Mouse (Mus musculus): ENCODE measurements at regions not wholly inside any gene's neighbourhood (a gene's known extent, or its start where the extent isn't known, plus 50 kb on each side); places are given as distances from the start of the nearest gene placed in this dataset.

DNA sequence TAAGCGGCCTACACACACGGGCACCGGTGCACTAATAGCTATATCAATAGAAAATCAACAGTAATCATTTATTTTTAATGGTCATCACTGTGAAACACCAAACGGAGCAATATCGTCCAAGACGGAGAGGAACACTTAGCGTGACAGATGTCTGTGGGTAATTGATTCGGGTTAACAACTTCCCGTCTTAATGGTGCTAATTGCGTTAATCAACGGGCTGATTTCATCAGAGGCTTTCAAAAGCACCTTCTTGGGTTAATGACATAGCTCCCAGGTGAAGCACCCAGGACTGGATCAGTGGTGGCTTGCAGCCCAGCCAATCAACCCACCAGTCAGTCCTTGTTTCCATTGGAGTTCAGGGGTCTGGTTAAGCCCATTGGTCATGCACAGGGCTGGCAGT, 502.0 kb downstream of the Med13l start:
- no peak overlapping the region for H3K4me2 ChIP-seq (ENCODE audit: low read depth, low read length)
- no peaks in the 10 kb centered on the region for H3K27me3 ChIP-seq (ENCODE audit: insufficient read depth, low read length)
- no peak overlapping the region for H3K9ac ChIP-seq (replicated peaks)
- H3K36me3 ChIP-seq (replicated peaks; ENCODE audit: insufficient read depth, low read length): no peaks in the 10 kb centered on the region
- no peak for TF ChIP-seq EP300 (IDR thresholded peaks at IDR 0.05; ENCODE audit: low read depth)
- TF ChIP-seq CTCF (IDR thresholded peaks at IDR 0.05; ENCODE audit: low read depth): no peak
- no peaks in the 10 kb centered on the region for H3K4me1 ChIP-seq (ENCODE audit: insufficient read depth)
- no peaks in the 10 kb centered on the region for H3K9me3 ChIP-seq (ENCODE audit: low read length)
- H3K27ac ChIP-seq (ENCODE audit: low read depth): no peak overlapping the region
- DNase-seq (no peak), ATAC-seq (no peak)
- no peak overlapping the region for H3K4me3 ChIP-seq (ENCODE audit: low read depth, low read length)
- 85% methylated on average over 11 of the region's 11 CpGs for WGBS (ENCODE audit: insufficient replicate concordance)

DNA sequence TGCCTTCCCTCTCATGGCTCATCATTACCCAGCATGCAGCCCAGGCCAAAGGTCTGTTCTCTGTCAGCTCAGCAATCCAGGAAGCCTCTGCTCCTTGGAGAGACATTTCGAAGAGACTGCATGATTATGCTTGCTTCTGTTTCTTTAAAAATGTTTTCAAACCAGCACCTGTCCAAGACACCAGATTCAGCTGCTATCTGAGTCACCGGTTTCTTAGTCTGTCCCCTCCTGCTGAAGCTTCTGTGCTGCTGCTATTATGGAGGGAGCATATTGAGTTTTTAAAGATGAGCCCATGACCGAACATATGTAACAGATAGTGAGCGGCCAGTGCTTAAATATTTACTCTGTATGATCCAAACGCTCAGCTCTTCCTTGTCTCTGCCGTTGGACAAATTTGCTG, 506.2 kb downstream of the Med13l start:
- Histone ChIP-seq H3K4me1 (ENCODE audit: insufficient read depth) (no peaks in the 10 kb centered on the region), H3K27me3 (ENCODE audit: insufficient read depth, low read length) (no peaks in the 10 kb centered on the region), H3K9me3 (ENCODE audit: low read length) (no peaks in the 10 kb centered on the region), H3K4me2 (ENCODE audit: low read depth, low read length) (no peak overlapping the region), H3K27ac (ENCODE audit: low read depth) (no peak overlapping the region), H3K4me3 (ENCODE audit: low read depth, low read length) (no peak overlapping the region), H3K36me3 (replicated peaks; ENCODE audit: insufficient read depth, low read length) (no peaks in the 10 kb centered on the region), H3K9ac (replicated peaks) (no peak overlapping the region)
- no peak for DNase-seq
- 68% methylated on average over 6 of the region's 6 CpGs for WGBS (ENCODE audit: insufficient replicate concordance)
- no peak for ATAC-seq
- TF ChIP-seq EP300 (IDR thresholded peaks at IDR 0.05; ENCODE audit: low read depth) (no peak), CTCF (IDR thresholded peaks at IDR 0.05; ENCODE audit: low read depth) (no peak)

DNA sequence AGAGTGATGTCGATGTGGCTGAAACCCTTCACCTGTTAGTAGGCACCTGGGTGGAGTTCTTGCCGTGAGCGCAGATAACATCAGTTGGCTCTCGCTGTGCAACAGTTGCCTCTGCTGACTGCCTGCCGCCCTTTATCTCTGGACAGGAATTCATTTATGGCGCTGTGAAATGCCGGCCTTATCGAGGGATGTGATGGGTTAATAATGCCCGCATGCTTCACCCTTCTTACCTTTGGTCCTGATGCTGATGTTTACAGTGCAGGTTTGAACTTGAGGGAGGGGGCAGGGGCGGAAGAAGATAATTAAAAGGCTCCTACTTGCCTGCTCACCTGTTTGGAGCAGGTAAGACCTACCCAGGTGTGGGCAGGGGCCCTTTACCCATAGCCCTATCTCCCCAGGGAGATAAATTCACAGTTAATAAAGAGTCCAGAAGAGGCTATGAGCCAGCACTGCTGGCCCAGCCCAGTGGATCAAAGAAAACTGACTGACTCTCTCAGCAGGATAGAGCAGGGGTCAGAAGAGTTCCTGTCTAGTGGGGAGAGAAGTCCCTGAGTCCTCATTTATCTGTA, 509.4 kb downstream of the Med13l start:
- H3K27ac ChIP-seq (ENCODE audit: low read depth): no peak overlapping the region
- H3K9ac ChIP-seq (replicated peaks): no peak overlapping the region
- DNase-seq (no peak), ATAC-seq (no peak)
- H3K4me3 ChIP-seq (ENCODE audit: low read depth, low read length): no peak overlapping the region
- no peaks in the 10 kb centered on the region for H3K9me3 ChIP-seq (ENCODE audit: low read length)
- no peaks in the 10 kb centered on the region for H3K27me3 ChIP-seq (ENCODE audit: insufficient read depth, low read length)
- H3K36me3 ChIP-seq (replicated peaks; ENCODE audit: insufficient read depth, low read length): no peaks in the 10 kb centered on the region
- no peaks in the 10 kb centered on the region for H3K4me1 ChIP-seq (ENCODE audit: insufficient read depth)
- WGBS (ENCODE audit: insufficient replicate concordance): 59% methylated on average over 10 of the region's 10 CpGs
- no peak overlapping the region for H3K4me2 ChIP-seq (ENCODE audit: low read depth, low read length)
- TF ChIP-seq EP300 (IDR thresholded peaks at IDR 0.05; ENCODE audit: low read depth): no peak
- no peak for TF ChIP-seq CTCF (IDR thresholded peaks at IDR 0.05; ENCODE audit: low read depth)

DNA sequence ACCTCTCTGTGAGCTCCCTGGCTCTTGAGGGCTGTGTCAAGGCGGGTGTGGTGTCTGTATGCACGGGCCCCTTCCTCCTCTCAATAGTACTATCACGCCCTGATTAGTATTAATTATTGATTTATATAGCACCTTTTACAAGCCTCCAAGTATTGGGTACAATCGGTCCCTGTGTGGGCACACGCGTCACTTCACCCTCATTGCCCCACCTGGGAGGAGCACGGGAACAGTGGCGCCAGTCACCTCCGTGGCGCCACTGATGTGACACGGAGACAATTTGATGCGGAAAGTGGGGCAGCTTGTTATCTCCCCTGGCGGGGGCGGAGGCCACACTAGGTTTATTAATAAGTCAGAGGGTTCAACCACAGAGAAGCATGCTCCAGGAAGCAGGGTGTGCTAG, 512.2 kb downstream of the Med13l start:
- 86% methylated on average over 14 of the region's 14 CpGs for WGBS (ENCODE audit: insufficient replicate concordance)
- H3K4me2 ChIP-seq (ENCODE audit: low read depth, low read length): no peak overlapping the region
- no peak overlapping the region for H3K4me3 ChIP-seq (ENCODE audit: low read depth, low read length)
- H3K9ac ChIP-seq (replicated peaks): no peak overlapping the region
- H3K27me3 ChIP-seq (ENCODE audit: insufficient read depth, low read length): no peaks in the 10 kb centered on the region
- H3K36me3 ChIP-seq (replicated peaks; ENCODE audit: insufficient read depth, low read length): no peaks in the 10 kb centered on the region
- ATAC-seq: no peak
- DNase-seq: no peak
- no peaks in the 10 kb centered on the region for H3K9me3 ChIP-seq (ENCODE audit: low read length)
- H3K4me1 ChIP-seq (ENCODE audit: insufficient read depth): no peaks in the 10 kb centered on the region
- H3K27ac ChIP-seq (ENCODE audit: low read depth): no peak overlapping the region
- TF ChIP-seq CTCF (IDR thresholded peaks at IDR 0.05; ENCODE audit: low read depth) (no peak), EP300 (IDR thresholded peaks at IDR 0.05; ENCODE audit: low read depth) (no peak)

DNA sequence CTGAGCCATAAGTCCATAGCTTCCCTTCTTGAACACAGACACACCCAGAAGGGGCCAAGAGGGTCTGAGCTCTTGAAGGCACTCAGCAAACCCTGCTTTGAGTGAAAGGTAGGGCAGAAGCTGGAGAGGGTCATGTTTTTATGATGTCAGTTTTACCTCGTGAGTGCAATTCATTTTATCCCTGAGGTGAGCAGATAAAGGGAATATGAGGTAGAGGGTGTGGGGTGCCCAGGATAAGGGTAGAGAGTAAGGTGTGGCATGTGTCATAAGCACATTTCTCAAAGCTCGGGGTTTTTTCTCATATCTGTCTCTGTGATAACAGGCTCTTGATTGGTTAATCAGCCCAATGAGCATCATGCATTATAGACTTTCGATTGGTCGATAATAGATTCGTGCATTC, 520.3 kb downstream of the Med13l start:
- ATAC-seq: no peak
- WGBS (ENCODE audit: insufficient replicate concordance): 69% methylated on average over 5 of the region's 5 CpGs
- H3K9ac ChIP-seq (replicated peaks): no peak overlapping the region
- no peak for TF ChIP-seq CTCF (IDR thresholded peaks at IDR 0.05; ENCODE audit: low read depth)
- TF ChIP-seq EP300 (IDR thresholded peaks at IDR 0.05; ENCODE audit: low read depth): no peak
- no peak overlapping the region for H3K27ac ChIP-seq (ENCODE audit: low read depth)
- H3K9me3 ChIP-seq (ENCODE audit: low read length): no peaks in the 10 kb centered on the region
- H3K36me3 ChIP-seq (replicated peaks; ENCODE audit: insufficient read depth, low read length): no peaks in the 10 kb centered on the region
- H3K4me1 ChIP-seq (ENCODE audit: insufficient read depth): no peaks in the 10 kb centered on the region
- no peak for DNase-seq
- H3K27me3 ChIP-seq (ENCODE audit: insufficient read depth, low read length): peaks cover 6% of the 10 kb centered on the region
- H3K4me2 ChIP-seq (ENCODE audit: low read depth, low read length): no peak overlapping the region
- H3K4me3 ChIP-seq (ENCODE audit: low read depth, low read length): no peak overlapping the region

DNA sequence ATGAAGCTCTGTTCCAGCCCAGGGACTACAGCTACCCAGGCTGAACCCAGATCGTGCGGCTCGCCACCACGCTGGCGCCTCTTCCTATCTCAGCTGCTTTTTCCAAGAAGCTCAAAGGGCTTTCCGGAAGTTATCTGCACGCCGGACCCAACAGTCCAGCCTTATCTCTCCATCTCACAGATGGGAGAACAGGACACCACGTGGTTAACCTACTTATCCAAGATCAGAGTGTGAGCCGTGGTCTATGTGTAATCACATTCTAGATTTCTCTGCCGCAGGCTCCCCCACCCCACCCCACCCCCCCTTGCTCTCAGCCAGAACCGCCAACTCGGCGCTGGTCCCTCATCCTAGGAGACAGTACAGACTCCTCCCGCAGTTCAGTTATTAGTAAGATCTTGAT, 522.4 kb downstream of the Med13l start:
- Histone ChIP-seq H3K4me3 (ENCODE audit: low read depth, low read length) (no peak overlapping the region), H3K9ac (replicated peaks) (no peak overlapping the region), H3K4me2 (ENCODE audit: low read depth, low read length) (no peak overlapping the region), H3K27ac (ENCODE audit: low read depth) (no peak overlapping the region), H3K36me3 (replicated peaks; ENCODE audit: insufficient read depth, low read length) (no peaks in the 10 kb centered on the region), H3K9me3 (ENCODE audit: low read length) (no peaks in the 10 kb centered on the region), H3K4me1 (ENCODE audit: insufficient read depth) (no peaks in the 10 kb centered on the region), H3K27me3 (ENCODE audit: insufficient read depth, low read length) (peaks cover 23% of the 10 kb centered on the region)
- 57% methylated on average over 15 of the region's 15 CpGs for WGBS (ENCODE audit: insufficient replicate concordance)
- ATAC-seq (no peak), DNase-seq (no peak)
- TF ChIP-seq EP300 (IDR thresholded peaks at IDR 0.05; ENCODE audit: low read depth) (no peak), CTCF (IDR thresholded peaks at IDR 0.05; ENCODE audit: low read depth) (no peak)
